Mouse (Mus musculus): ENCODE measurements around the gene Sh2d7. TPM values are rescaled to one million over a fixed set of nuclear protein-coding genes. Genes with fewer than 3 reads are reported as not detected.
"Not testable (repeated sequence)": the region's sequence is repeated elsewhere in the genome, so short reads cannot be mapped to it uniquely, and the experiment has no call there.

The Sh2d7 gene
- polyA plus RNA-seq, 1 experiment from 2014 or later = not detected

DNA sequence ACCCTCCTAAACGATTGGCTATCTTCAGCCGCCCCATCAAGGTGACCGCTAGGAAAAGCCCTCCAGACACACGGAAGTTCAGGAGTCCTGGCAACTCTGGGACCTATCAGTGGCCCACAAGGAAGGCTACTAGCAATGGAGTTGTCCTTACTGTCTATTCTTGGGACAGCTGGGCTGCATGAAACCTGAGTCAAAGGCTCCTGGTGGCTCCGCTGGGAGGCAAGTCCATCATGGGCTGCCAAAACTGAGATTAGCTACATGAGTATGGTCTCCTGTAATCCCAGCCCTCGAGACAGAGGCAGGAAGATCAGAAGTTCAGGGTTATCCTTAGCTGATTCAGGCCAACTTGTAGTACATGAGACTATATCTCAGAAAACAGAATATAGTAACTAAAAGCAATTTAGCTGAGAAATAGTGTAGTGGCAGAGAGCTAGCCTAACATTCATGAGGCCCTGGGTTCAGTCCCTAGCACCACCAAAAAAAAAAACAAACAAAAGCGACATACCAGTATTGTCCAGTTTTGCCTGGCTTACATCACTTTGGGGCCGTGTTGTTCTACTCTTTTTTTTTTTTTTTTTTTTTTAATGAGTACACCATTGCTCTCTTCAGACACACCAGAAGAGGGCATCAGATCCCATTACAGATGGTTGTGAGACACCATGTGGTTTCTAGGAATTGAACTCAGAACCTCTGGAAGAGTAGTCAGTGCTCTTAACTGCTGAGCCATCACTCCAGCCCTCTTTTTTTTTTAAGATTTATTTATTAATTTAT is 22.2 kb downstream of the Sh2d7 start:
- ATAC-seq = no peak
- WGBS (ENCODE audit: insufficient replicate concordance) = 82% methylated on average over 8 of the region's 8 CpGs

DNA sequence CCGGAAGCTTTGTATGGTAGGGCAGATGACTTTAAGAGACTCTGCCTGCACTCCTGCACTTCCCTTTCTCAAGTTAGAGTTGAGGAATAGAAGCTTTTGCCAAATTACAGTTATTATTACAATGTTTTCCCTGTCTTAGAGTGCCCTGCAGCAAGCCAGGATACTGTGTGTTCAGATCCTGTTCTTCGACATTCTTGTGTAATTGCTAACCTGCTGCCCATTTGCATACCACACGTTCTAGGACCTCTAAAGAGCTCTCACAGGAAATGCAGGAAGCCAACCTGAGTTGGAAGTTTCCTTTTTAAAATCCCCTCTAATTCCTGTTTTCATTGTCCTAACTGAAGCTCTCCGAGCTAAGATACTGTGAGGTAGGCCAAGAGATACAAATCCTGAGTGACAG is 28.2 kb downstream of the Sh2d7 start:
- TF ChIP-seq CTCF (IDR thresholded peaks at IDR 0.05; ENCODE audit: low read depth) = no peak
- TF ChIP-seq EP300 (IDR thresholded peaks at IDR 0.05; ENCODE audit: low read depth) = no peak
- H3K27me3 ChIP-seq (ENCODE audit: insufficient read depth, low read length) = no peaks in the 10 kb centered on the region
- H3K27ac ChIP-seq (ENCODE audit: low read depth) = no peak overlapping the region
- ATAC-seq (no peak), DNase-seq (no peak)
- WGBS (ENCODE audit: insufficient replicate concordance) = 43% methylated on average over 4 of the region's 4 CpGs
- H3K9me3 ChIP-seq (ENCODE audit: low read length) = no peaks in the 10 kb centered on the region
- no peak overlapping the region for H3K9ac ChIP-seq (replicated peaks)
- no peak overlapping the region for H3K4me2 ChIP-seq (ENCODE audit: low read depth, low read length)
- H3K4me1 ChIP-seq (ENCODE audit: insufficient read depth) = peaks cover 8% of the 10 kb centered on the region
- no peaks in the 10 kb centered on the region for H3K36me3 ChIP-seq (replicated peaks; ENCODE audit: insufficient read depth, low read length)
- H3K4me3 ChIP-seq (ENCODE audit: low read depth, low read length) = no peak overlapping the region

More for the DNA sequence above, 22.2 kb downstream of the Sh2d7 start:
- Histone ChIP-seq H3K4me1 (ENCODE audit: insufficient read depth) (peaks cover 10% of the 10 kb centered on the region), H3K4me3 (ENCODE audit: low read depth, low read length) (no peak overlapping the region), H3K27ac (ENCODE audit: low read depth) (no peak overlapping the region), H3K36me3 (replicated peaks; ENCODE audit: insufficient read depth, low read length) (no peaks in the 10 kb centered on the region), H3K27me3 (ENCODE audit: insufficient read depth, low read length) (0 out of 2 replicates have a peak, but pooled peaks cover 7% of the 10 kb centered on the region), H3K9me3 (ENCODE audit: low read length) (no peaks in the 10 kb centered on the region), H3K9ac (replicated peaks) (no peak overlapping the region), H3K4me2 (ENCODE audit: low read depth, low read length) (no peak overlapping the region)
- TF ChIP-seq CTCF (IDR thresholded peaks at IDR 0.05; ENCODE audit: low read depth) (no peak), EP300 (IDR thresholded peaks at IDR 0.05; ENCODE audit: low read depth) (no peak)
- no peak for DNase-seq

DNA sequence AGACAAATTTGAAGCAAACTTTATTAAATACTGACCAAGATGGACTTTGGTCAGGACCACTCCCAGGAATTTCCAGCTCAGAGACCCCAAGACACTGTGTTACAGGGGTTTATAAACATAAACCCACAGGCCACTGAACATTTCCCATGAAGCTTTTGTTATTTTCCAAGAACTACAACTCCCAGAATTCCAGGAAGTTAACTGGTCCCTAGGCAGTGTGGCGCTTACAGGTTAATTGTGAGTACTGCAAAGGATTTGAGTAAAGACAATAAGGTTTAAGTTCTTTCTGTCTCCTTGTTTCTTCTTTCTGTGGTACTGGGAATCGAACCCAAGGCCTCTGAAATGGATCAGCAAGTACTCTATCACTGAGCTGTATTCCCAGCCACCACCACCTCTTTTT is 29.9 kb downstream of the Sh2d7 start:
- Histone ChIP-seq H3K9me3 (ENCODE audit: low read length) (no peaks in the 10 kb centered on the region), H3K27ac (ENCODE audit: low read depth) (no peak overlapping the region), H3K4me1 (ENCODE audit: insufficient read depth) (peaks cover 8% of the 10 kb centered on the region), H3K27me3 (ENCODE audit: insufficient read depth, low read length) (no peaks in the 10 kb centered on the region), H3K36me3 (replicated peaks; ENCODE audit: insufficient read depth, low read length) (no peaks in the 10 kb centered on the region), H3K4me3 (ENCODE audit: low read depth, low read length) (no peak overlapping the region), H3K4me2 (ENCODE audit: low read depth, low read length) (no peak overlapping the region), H3K9ac (replicated peaks) (no peak overlapping the region)
- ATAC-seq (no peak), DNase-seq (no peak)
- 38% methylated on average over 2 of the region's 2 CpGs for WGBS (ENCODE audit: insufficient replicate concordance)
- no peak for TF ChIP-seq EP300 (IDR thresholded peaks at IDR 0.05; ENCODE audit: low read depth)
- TF ChIP-seq CTCF (IDR thresholded peaks at IDR 0.05; ENCODE audit: low read depth) = no peak

DNA sequence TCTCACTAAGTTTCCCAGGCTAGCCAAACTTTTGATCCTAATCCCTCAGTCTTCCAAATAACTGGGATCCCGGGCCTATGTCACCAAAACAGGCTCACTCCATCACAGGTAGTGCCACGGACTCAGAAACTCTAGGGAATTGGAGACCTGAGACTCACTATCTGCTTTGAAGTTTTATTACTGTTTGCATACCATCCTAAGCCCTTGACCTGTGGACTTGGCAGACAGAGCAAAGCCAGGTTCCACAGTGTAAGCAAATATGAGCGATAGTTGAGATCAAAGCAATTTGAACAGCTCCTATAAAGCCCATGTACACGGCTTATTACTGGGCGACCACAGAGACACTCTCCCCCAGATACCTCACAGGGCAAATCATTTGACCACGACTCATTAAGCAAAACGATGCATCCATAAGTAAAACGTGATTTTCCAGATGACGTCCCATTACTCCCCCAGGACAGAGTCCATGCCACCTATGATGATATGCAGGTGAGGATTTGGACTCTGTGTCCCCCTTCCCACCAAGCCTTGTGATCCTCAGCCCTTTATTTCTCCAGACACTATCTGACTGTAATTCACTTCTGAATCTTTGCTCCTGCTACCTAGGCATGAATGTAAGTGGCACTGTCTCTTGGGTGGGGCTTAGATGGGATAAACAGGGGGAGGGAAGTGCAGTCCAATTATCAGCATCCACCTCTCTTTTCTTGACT is 32.5 kb downstream of the Sh2d7 start:
- 50% methylated on average over 9 of the region's 9 CpGs for WGBS (ENCODE audit: insufficient replicate concordance)
- Histone ChIP-seq H3K4me1 (ENCODE audit: insufficient read depth) (peaks cover 8% of the 10 kb centered on the region), H3K27ac (ENCODE audit: low read depth) (0 out of 2 replicates have a peak overlapping the region, but pooled peaks have one; percentile 2), H3K4me2 (ENCODE audit: low read depth, low read length) (no peak overlapping the region), H3K9me3 (ENCODE audit: low read length) (no peaks in the 10 kb centered on the region), H3K9ac (replicated peaks) (no peak overlapping the region), H3K27me3 (ENCODE audit: insufficient read depth, low read length) (no peaks in the 10 kb centered on the region), H3K36me3 (replicated peaks; ENCODE audit: insufficient read depth, low read length) (no peaks in the 10 kb centered on the region), H3K4me3 (ENCODE audit: low read depth, low read length) (no peak overlapping the region)
- DNase-seq (no peak), ATAC-seq (peak; percentile 91)
- TF ChIP-seq EP300 (IDR thresholded peaks at IDR 0.05; ENCODE audit: low read depth) (0 out of 2 replicates have a peak, but pooled peaks have one; percentile 17), CTCF (IDR thresholded peaks at IDR 0.05; ENCODE audit: low read depth) (no peak)

DNA sequence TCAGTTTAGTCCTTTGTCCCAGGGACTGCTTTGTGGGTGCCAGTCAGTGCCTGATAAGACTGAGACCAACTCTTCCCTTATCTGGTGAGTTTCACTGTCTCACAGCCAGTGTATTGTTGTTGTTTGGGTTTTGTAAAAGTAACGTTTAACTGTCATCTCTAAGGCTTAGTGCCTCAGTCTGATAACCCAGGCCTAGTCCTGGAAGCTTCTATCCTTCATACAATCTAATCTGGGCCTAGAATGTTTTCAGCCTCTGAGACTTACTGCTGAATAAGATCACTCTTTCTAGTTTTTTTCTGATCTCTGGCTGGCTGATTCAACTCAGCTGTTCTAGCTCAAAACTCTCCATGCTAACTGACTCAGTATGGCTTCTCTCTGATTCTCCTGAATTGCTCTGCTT is 44.9 kb downstream of the Sh2d7 start:
- TF ChIP-seq CTCF (IDR thresholded peaks at IDR 0.05; ENCODE audit: low read depth) (no peak), EP300 (IDR thresholded peaks at IDR 0.05; ENCODE audit: low read depth) (peak; percentile 92)
- no peak for ATAC-seq
- Histone ChIP-seq H3K9me3 (ENCODE audit: low read length) (no peaks in the 10 kb centered on the region), H3K9ac (replicated peaks) (no peak overlapping the region), H3K4me3 (ENCODE audit: low read depth, low read length) (no peak overlapping the region), H3K27me3 (ENCODE audit: insufficient read depth, low read length) (no peaks in the 10 kb centered on the region), H3K36me3 (replicated peaks; ENCODE audit: insufficient read depth, low read length) (no peaks in the 10 kb centered on the region), H3K4me2 (ENCODE audit: low read depth, low read length) (no peak overlapping the region), H3K27ac (ENCODE audit: low read depth) (no peak overlapping the region), H3K4me1 (ENCODE audit: insufficient read depth) (peaks cover 18% of the 10 kb centered on the region)
- no peak for DNase-seq
- 33% methylated on average over 1 of the region's 1 CpGs for WGBS (ENCODE audit: insufficient replicate concordance)

DNA sequence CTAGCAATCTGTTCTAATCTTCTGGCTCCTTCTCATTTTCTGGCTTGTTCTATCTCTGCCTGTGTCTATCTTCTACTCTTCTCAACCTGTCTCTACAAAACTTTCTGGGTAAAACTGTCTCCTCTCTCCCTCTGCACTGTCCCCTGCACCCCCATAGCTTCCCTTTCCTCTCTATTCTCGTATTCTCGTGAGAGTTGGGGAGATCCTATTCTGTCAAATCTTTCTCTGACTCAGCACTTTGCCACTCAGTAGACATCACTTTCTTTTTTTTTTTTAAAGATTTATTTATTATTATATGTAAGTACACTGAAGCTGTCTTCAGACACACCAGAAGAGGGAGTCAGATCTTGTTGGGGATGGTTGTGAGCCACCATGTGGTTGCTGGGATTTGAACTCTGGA is 45.3 kb downstream of the Sh2d7 start:
- not testable (repeated sequence) for H3K36me3 ChIP-seq (replicated peaks; ENCODE audit: insufficient read depth, low read length); ATAC-seq; H3K4me2 ChIP-seq (ENCODE audit: low read depth, low read length); H3K27me3 ChIP-seq (ENCODE audit: insufficient read depth, low read length); H3K9me3 ChIP-seq (ENCODE audit: low read length); H3K4me3 ChIP-seq (ENCODE audit: low read depth, low read length); DNase-seq; H3K9ac ChIP-seq (replicated peaks); H3K27ac ChIP-seq (ENCODE audit: low read depth)
- WGBS (ENCODE audit: insufficient replicate concordance) = 70% methylated on average over 2 of the region's 2 CpGs
- peaks cover 21% of the 10 kb centered on the region for H3K4me1 ChIP-seq (ENCODE audit: insufficient read depth)
